Mouse (Mus musculus) forebrain, embryonic 10.5 days (tissue): ENCODE data around the gene Unc119b. TPM values are rescaled to one million over a fixed set of nuclear protein-coding genes. Genes with fewer than 3 reads are reported as not detected.
A peak's percentile ranks its signal among the peaks of the same experiment; 100 is the strongest.
"Not testable (repeated sequence)": the region's sequence is repeated elsewhere in the genome, so short reads cannot be mapped to it uniquely, and the experiment has no call there.

Source experiments
- DNase-seq: peaks from one replicate; pipeline ENCODE4 v3.0.0-alpha.2; 2017; ENCODE audit warnings: low spot score; ENCODE audit errors: extremely low spot score
- H3K27ac ChIP-seq: fragments of 300-500 bp; sonication (generic); 2 replicates; pipeline ENCODE4 v1.5.1; 2016; ENCODE audit warnings: mild to moderate bottlenecking
- H3K27me3 ChIP-seq: fragments of 300-500 bp; sonication (generic); 2 replicates; pipeline ENCODE4 v1.6.1; 2016; ENCODE audit warnings: mild to moderate bottlenecking; ENCODE audit not compliant: poor library complexity, severe bottlenecking
- H3K36me3 ChIP-seq: fragments of 300-500 bp; sonication (generic); replicated peaks from 2 replicates; pipeline ENCODE4 v1.6.1; 2016; ENCODE audit warnings: mild to moderate bottlenecking, moderate library complexity
- H3K4me1 ChIP-seq: fragments of 300-500 bp; sonication (generic); 2 replicates; pipeline ENCODE4 v1.6.1; 2016
- H3K4me3 ChIP-seq: fragments of 300-500 bp; sonication (generic); 2 replicates; pipeline ENCODE4 v1.5.1; 2016; ENCODE audit warnings: mild to moderate bottlenecking, moderate library complexity
- H3K9me3 ChIP-seq: fragments of 300-500 bp; sonication (generic); 2 replicates; pipeline ENCODE4 v1.6.1; 2016; ENCODE audit warnings: mild to moderate bottlenecking, moderate library complexity
- WGBS: fragments of 180-500 bp; shearing (Covaris S2); methylation state at CpG from one replicate; pipeline ENCODE4 v1.1.7; 2016; 5-methylcytosine and 5-hydroxymethylcytosine counted together
- polyA plus RNA-seq: library from polyadenylated mRNA; unstranded; fragments of >200 nt; fragmentation: Nextera tagmentation; extraction: Ambion mirVana; gene quantifications from 2 replicates; pipeline ENCODE4 v1.2.1, GENCODE M21; 2016

The Unc119b gene
- polyA plus RNA-seq, 1 experiment from 2014 or later: 75.4 TPM

DNA sequence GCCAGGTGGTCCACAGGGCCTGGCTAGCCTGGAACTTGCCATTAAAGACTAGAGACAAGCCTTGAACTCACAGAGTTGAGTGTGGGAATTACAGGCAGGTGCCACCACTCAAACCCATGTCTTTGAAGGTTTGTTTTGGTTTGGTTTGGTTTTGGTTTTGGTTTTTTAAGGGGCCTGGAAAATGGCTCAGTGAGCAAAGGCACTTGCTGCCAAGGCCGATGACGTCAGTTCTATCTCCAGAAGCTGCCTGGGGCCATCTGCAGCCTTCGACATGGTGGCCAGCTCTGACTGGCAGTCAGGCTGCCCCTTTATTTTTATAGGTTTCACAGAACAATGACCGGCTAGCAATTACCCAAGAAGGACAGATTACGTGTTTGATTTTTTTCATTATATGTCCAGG lies 13.8 kb downstream of the Unc119b start:
- no peaks in the 10 kb centered on the region; the same call in 1 of the 2 replicates for H3K9me3 ChIP-seq
- H3K4me1 ChIP-seq: peaks cover 23% of the 10 kb centered on the region
- no peak overlapping the region for H3K4me3 ChIP-seq
- WGBS: 84% methylated on average over 5 of the region's 5 CpGs
- no peak overlapping the region for H3K27ac ChIP-seq
- DNase-seq: no peak
- no peaks in the 10 kb centered on the region for H3K27me3 ChIP-seq
- H3K36me3 ChIP-seq: peaks cover 62% of the 10 kb centered on the region

DNA sequence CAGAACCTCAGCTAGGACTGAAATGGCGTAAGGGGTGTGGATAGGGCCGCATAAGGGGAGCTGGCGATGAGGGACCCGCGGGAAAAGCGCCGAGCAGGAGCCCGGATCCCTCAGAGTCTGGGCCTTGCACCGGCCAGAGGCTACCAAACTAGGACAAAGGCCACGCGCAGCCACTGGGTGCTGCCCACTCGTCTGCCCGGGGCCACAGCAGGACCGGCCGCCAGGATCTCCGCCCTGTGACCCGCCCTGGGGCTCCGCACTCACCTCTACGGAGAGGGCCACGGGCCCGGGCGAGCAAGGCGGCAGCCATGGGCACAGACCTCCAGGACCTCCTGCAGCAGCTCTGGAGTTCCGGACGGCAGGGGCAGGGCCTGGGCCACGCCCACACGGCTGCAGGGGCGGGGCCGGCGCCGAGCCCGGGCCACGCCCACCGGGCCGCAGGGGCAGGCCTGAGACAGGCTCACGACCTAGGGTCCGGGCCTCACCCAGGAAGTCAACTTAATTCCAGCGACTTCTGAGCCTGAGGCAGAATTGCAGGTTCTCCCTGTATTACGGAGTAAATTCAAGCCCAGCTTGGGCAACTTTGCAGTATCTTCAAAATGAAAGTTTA lies 15.7 kb downstream of the Unc119b start, which contains the start of gene Acads:
TSS of gene Acads (minus strand) at position 386 of the 610 bp plus-strand sequence.
- peaks cover 15% of the 10 kb centered on the region for H3K4me1 ChIP-seq
- H3K27ac ChIP-seq: peak within 1 kb of the TSS; percentile 92
- WGBS: under 1% methylated on average over 39 of the region's 39 CpGs
- H3K9me3 ChIP-seq: no peaks in the 10 kb centered on the region; the same call in 1 of the 2 replicates
- DNase-seq: peak; percentile 84
- H3K36me3 ChIP-seq: peaks cover 62% of the 10 kb centered on the region
- H3K27me3 ChIP-seq: no peaks in the 10 kb centered on the region
- H3K4me3 ChIP-seq: peak within 1 kb of the TSS; percentile 83

DNA sequence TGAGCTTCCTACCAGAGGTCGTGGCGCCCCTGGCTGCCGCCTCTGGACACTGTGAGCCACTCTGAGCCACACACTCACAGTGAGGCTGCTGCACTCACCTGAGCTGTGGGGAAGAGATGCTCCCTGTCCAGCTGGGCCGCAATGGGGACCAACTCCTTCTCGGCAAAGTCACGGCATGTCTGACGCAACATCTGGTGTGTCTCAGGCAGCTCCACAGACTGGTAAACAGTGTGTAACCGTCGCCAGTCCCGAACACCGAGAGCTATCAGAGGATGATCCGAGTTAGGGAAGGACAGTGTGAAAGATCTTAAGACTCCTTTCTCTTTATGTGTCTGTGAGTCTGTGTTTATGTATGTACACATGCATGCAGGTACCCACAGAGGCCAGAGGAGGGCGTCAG lies 17.3 kb downstream of the Unc119b start:
- WGBS: 95% methylated on average over 13 of the region's 13 CpGs
- no peak overlapping the region for H3K4me3 ChIP-seq

DNA sequence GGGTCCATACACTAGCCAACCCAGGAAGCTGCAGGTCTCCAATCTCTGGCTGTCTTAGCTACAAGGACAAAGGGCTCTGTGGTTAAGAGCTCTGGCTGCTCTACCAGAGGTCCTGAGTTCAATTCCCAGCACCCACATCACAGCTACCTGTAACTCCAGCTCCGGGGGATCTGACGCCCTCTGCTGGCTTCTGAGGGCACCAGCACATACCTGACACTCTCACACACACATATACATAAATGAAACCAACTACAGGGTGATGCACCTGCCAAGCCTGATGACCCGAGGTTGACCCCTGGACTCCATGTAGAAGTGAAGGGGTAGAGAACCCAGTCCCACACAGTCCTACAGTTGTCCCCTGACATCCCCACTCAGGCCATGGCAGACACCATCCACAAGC lies 18.3 kb downstream of the Unc119b start:
- peaks cover 15% of the 10 kb centered on the region for H3K4me1 ChIP-seq
- H3K36me3 ChIP-seq: peaks cover 64% of the 10 kb centered on the region
- no peak overlapping the region for H3K27ac ChIP-seq
- no peaks in the 10 kb centered on the region; the same call in 1 of the 2 replicates for H3K9me3 ChIP-seq
- H3K4me3 ChIP-seq: no peak overlapping the region
- WGBS: 92% methylated on average over 3 of the region's 3 CpGs
- H3K27me3 ChIP-seq: no peaks in the 10 kb centered on the region
- DNase-seq: no peak

More for the DNA sequence above, 17.3 kb downstream of the Unc119b start:
- no peaks in the 10 kb centered on the region for H3K27me3 ChIP-seq
- no peak for DNase-seq
- peaks cover 15% of the 10 kb centered on the region for H3K4me1 ChIP-seq
- no peak overlapping the region for H3K27ac ChIP-seq
- H3K9me3 ChIP-seq: no peaks in the 10 kb centered on the region; the same call in 1 of the 2 replicates
- H3K36me3 ChIP-seq: peaks cover 61% of the 10 kb centered on the region

DNA sequence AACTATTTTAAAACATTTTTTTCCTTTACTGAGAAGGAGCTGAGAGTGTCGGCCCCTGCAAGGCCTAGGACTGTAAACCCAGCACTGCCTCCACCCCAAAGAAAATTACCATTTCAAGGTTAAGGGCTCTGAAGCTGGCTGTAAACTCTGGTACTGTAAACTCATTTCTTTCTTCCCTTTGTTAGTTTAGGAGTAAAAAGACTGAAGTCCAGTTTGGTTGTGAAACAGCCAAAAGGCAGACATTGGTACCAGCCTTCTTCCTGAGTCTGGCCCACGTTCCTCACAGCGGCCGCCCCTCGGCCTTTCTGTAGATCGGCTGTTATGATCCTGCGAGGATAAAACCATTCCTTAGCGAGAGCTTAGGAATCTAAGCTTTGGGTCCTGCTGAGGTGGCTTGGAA lies 20.3 kb downstream of the Unc119b start:
- H3K36me3 ChIP-seq: peaks cover 81% of the 10 kb centered on the region
- no peak overlapping the region for H3K27ac ChIP-seq

DNA sequence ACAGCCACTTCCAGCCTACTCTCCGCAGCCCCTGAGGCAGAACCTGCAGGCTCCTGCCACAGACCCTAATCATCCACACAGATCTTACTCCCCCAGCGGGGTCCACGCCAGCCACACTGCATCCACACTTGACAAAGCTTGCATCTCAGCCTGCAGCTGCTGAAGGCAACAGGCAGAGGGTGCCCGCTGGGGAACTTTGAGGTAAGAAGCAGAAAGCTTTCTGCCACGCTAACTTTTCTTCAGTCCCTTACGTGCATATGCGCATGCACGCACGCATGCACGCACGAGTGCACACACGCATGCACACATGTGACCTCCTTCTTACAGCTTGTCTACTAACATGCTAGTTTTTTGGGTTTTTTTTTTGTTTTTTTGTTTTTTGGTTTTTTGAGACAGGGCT lies 21.5 kb downstream of the Unc119b start:
- WGBS: 93% methylated on average over 12 of the region's 12 CpGs
- Histone ChIP-seq H3K4me1 (peaks cover 17% of the 10 kb centered on the region), H3K9me3 (no peaks in the 10 kb centered on the region; the same call in 1 of the 2 replicates), H3K27ac (no peak overlapping the region), H3K4me3 (no peak overlapping the region), H3K36me3 (peaks cover 83% of the 10 kb centered on the region), H3K27me3 (no peaks in the 10 kb centered on the region)
- DNase-seq: no peak

More for the DNA sequence above, 20.3 kb downstream of the Unc119b start:
- H3K4me3 ChIP-seq: no peak overlapping the region
- WGBS: 95% methylated on average over 8 of the region's 8 CpGs
- no peaks in the 10 kb centered on the region for H3K27me3 ChIP-seq
- H3K4me1 ChIP-seq: peaks cover 30% of the 10 kb centered on the region
- no peak for DNase-seq
- no peaks in the 10 kb centered on the region; the same call in 1 of the 2 replicates for H3K9me3 ChIP-seq

DNA sequence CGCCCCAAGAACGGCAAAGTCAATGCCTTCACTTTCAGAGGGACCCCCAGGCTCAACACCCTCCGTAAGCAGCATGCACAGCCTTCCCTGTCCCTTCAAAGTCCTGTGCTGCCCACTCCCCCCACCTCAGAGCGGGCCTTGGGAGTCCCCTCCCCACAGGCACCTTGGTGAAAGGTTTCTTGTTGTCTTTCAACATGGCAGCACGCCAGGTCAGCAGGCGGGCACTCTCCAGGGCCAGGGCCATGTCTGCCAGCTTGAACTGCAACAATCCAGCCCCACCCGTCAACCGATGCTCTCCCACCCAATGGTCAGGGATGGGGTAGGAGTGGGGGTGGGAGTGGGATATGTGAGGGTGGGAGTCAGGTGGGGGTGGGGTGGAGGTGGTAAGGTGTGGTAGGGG lies 23.6 kb downstream of the Unc119b start:
- H3K9me3 ChIP-seq: no peaks in the 10 kb centered on the region
- 93% methylated on average over 8 of the region's 8 CpGs for WGBS
- peaks cover 17% of the 10 kb centered on the region for H3K4me1 ChIP-seq
- DNase-seq: no peak
- peak overlapping the region; percentile 21; the same call in 1 of the 2 replicates for H3K27ac ChIP-seq
- no peak overlapping the region for H3K4me3 ChIP-seq
- H3K36me3 ChIP-seq: peaks cover 80% of the 10 kb centered on the region
- no peaks in the 10 kb centered on the region for H3K27me3 ChIP-seq

DNA sequence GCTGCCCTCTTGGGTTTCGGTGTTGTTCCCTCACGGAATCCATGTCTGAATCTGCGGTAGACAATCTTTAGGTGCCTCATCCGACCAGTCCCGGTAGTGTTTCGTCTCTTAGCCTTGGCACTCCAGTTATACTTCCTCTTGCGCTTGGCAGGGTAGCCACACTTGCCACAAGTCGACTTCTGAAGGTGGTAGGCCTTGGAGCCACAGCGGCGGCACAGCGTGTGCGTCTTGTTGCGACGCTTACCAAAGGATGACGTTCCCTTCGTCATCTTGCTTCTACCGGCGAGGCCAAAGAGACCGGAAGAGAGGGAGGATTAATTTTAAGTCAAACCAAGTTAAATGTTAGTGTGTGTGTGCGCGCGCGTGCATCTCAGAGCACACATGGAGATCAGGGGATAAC lies 31.5 kb downstream of the Unc119b start:
- H3K9me3 ChIP-seq, H3K4me3 ChIP-seq, H3K4me1 ChIP-seq, DNase-seq, H3K27ac ChIP-seq, H3K27me3 ChIP-seq: not testable (repeated sequence)
- 97% methylated on average over 23 of the region's 23 CpGs for WGBS
- peaks cover 78% of the 10 kb centered on the region for H3K36me3 ChIP-seq

DNA sequence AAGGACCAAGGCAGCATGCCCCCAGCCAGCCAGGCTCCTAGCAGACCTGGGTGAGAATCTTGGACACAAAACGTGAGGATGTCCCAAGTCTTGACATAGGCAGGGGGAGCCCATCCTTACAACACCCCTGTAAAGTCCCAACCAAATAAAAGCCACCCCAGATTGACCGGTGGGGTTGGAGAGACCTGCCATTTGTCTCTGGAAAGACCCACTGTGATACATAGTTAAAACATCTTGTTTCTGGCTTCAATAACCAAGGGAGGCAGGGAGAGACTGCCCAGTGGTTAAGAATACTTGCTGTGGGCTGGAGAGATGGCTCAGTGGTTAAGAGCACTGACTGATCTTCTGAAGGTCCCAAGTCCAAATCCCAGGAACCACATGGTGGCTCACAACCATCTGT lies 32.5 kb downstream of the Unc119b start:
- WGBS: 90% methylated on average over 2 of the region's 2 CpGs

DNA sequence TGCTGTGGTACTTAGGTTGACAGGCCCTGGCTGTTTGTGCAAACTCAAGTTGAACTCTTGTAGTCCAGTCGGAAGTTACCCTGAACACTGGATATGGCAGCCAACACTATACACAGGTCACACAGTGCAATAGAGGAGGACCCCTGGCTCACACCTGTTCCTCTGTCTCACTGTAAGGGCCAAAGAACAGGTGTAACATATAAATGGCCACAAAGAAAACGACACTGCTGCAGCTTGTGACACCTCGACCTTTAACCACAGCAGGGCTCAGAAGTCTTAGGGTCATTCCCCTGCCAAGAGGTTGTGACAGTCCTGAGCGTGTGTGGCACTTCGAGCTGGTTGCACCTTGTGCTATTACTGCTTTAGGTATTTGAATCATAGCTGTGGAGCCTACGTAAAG lies 34.3 kb downstream of the Unc119b start:
- WGBS: 89% methylated on average over 6 of the region's 6 CpGs
- Histone ChIP-seq H3K36me3 (peaks cover 90% of the 10 kb centered on the region), H3K27me3 (no peaks in the 10 kb centered on the region), H3K4me3 (no peak overlapping the region), H3K4me1 (no peaks in the 10 kb centered on the region), H3K27ac (no peak overlapping the region), H3K9me3 (no peaks in the 10 kb centered on the region)
- DNase-seq: no peak

More for the DNA sequence above, 32.5 kb downstream of the Unc119b start:
- no peaks in the 10 kb centered on the region for H3K9me3 ChIP-seq
- no peak for DNase-seq
- H3K27ac ChIP-seq: no peak overlapping the region
- H3K4me1 ChIP-seq: no peaks in the 10 kb centered on the region
- no peaks in the 10 kb centered on the region for H3K27me3 ChIP-seq
- H3K36me3 ChIP-seq: peaks cover 81% of the 10 kb centered on the region
- no peak overlapping the region for H3K4me3 ChIP-seq

DNA sequence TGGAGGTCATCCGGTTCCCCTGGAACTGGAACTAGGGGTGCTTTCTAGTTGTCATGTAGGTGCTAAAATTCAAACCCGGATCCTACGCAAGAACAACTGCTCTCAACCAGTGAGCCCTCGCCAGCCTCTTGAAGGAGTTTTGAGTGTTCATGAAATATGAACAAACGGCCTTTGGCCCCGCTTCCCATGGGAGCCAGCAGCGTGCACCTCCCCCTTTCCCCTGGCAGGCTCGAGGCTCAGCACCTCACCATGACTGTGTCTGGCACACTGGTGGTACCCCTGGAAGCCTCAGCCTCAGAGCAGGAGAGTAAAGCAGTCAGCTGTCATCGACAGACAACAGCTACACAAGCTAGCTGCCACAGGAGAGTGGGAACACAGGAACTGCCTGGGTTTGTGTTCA lies 34.8 kb downstream of the Unc119b start:
- 89% methylated on average over 9 of the region's 9 CpGs for WGBS
- Histone ChIP-seq H3K4me3 (no peak overlapping the region), H3K27me3 (no peaks in the 10 kb centered on the region), H3K36me3 (peaks cover 91% of the 10 kb centered on the region), H3K9me3 (no peaks in the 10 kb centered on the region), H3K4me1 (no peaks in the 10 kb centered on the region), H3K27ac (no peak overlapping the region)
- DNase-seq: no peak

DNA sequence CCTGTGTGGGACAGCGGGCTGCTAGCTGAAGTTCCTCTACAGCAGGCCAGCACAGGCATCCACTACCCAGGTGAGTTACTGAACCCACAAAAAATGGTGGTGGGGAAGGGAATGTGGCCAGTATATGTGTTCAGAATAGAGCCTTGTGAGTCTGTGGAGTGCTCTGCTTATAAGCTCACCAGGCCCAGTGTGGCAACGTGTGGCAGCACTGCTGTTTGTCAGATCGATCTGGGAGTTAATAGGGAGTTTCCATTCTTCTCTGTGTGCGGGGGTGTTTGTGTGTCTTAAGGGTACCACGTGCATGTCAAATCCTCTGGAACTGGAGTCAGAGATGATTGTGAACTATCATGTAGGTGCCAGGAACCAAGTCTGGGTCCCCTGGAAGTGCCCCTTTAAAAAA lies 35.2 kb downstream of the Unc119b start:
- Histone ChIP-seq H3K4me1 (no peaks in the 10 kb centered on the region), H3K9me3 (no peaks in the 10 kb centered on the region), H3K36me3 (peaks cover 93% of the 10 kb centered on the region), H3K27ac (no peak overlapping the region), H3K4me3 (no peak overlapping the region), H3K27me3 (no peaks in the 10 kb centered on the region)
- no peak for DNase-seq
- 92% methylated on average over 5 of the region's 5 CpGs for WGBS

DNA sequence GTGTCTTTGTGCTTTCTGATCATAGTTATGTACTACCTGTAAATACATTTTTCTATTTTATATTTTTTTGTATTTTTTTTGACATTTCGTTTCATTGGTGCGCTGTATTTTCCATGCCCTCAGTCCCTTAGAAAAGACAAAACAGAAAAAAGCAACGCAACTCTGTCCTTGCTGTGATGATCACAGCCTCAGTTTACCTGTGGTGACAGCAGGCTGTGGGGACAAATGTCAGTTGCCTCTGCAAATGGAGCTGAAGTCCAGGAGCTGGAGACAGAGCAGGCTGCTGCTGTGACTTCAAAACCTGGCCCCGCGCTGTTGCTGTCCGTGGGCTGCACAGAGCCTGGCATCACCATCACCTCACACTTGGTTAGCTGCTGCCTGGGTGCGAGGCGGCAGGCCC lies 36.6 kb downstream of the Unc119b start, which contains the start of gene Gm10401:
TSS of gene Gm10401 (minus strand) at position 101 of the 400 bp plus-strand sequence.
- Histone ChIP-seq H3K27me3 (no peaks in the 10 kb centered on the region), H3K27ac (no peak within 1 kb of the TSS), H3K4me1 (no peaks in the 10 kb centered on the region), H3K4me3 (no peak within 1 kb of the TSS), H3K9me3 (no peaks in the 10 kb centered on the region), H3K36me3 (peaks cover 96% of the 10 kb centered on the region)
- 98% methylated on average over 8 of the region's 8 CpGs for WGBS
- DNase-seq: no peak
